Mouse (Mus musculus) inflammation-experienced regulatory T-cells, adult 6 months (primary cell): ENCODE measurements at regions not wholly inside any gene's neighbourhood (a gene's known extent, or its start where the extent isn't known, plus 50 kb on each side); places are given as distances from the start of the nearest gene placed in this dataset.

ENCODE experiments used
- ATAC-seq: one replicate; pipeline ENCODE4 v1.8.0; 2017

DNA sequence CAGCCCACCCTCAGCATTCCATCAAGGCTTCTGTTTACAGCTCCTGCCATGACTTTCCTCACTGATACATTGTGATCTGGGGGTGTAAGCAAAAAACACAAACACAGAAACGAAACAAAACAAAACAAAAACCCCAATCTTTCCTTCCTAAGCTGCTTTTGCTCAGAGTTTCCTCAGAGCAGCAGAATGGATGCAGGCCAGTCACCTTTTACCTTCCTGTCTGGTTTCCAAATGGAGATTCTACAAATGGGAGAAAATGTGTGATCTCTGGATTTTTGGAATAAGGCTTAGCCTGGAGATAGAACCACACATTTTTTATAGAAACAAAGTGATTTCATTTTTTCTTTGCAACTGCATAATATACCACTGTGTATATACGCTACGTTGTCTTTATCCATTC is 204.8 kb downstream of the Plk2 start:
- no peak for ATAC-seq

DNA sequence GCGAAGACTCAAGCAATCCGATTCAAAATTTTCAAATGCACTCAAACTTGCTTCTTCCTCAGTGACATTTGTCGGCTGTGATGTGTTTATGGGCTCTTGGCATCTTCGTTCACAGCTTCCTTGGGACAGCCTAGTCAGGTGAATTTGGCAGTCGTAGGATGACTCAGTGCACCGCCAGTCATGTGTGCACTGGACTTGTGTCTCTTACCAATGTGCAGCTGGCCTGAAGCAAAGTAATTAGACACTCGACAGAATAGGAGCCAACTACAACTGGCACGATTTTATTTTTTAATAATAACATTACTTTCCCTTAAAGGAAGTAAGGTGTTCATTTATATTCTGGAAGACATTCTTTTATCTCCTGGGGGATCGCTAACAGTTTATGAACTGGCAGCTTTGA is 205.5 kb downstream of the Plk2 start:
- no peak for ATAC-seq

DNA sequence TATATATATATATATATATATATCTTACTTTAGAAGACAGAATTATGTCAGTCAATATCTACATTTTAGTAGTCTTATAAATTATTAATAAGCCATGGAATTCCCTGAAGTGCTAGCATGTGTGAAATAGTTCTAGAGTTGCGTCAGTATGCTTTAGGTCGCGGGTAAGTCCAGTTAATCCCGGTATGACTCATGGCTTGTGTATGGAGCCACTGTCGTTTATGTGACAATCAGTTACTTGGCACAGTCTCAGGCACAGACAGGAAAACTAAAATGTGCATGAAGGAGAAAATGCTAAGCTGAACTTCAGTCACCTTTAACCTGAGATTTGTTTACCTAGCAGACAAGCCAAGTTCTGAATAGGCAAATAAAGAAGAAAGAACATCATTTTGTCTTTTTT is 206.5 kb downstream of the Plk2 start:
- no peak for ATAC-seq

DNA sequence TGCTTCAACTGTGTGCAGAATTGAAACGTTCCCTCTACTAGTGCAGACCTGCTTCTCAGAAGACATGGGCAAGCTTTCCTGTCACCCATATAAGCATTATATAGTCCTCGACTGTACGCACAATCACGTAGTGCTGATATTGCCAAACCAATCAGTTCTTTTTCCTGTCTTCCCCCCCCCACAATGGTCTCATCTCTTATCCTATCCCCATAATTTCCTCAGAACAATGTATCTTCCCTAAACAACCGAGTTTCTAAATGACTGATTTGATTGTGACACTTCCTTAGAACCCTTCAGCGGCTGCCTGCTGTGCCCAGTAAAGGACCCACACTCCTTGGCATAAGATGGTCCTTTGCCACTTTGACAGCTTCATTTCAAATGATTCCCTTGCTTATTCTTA is 207.0 kb downstream of the Plk2 start:
- no peak for ATAC-seq

DNA sequence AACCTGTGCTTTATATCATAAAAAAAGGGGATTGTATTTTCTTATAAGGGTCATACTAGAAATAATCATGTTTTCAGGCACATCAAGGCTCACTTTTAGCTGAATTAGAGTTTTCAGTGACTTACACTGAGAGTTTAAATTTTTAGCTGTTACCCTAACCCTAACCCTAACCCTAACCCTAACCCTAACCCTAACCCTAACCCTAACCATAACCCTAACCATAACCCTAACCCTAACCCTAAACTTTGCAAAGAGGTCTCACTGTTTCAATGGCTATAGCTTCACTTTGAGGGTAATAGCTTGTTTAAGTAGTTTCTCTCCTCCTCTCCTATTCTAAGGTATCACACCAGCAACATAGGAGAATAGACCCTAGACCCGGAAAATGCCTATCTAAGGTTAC is 208.0 kb downstream of the Plk2 start:
- no peak for ATAC-seq

DNA sequence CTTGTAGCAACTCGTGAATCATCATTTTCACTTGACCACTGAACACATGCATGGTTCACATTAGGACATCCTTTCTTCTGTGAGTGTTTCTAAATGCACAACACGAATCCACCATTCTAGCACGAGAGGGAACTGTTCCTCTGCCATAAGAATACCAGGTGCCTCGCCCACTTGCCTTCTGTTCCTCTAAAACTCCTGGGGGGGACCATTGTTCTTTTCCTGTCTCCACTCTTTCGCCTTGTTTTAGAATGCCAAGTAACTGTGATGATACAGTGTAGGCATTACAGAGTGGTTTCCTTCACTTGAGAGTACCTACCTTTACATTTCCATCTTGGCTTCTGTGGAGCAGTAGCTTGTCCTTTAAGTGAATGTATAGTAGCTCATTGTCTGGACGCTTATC is 224.2 kb downstream of the Plk2 start:
- no peak for ATAC-seq

DNA sequence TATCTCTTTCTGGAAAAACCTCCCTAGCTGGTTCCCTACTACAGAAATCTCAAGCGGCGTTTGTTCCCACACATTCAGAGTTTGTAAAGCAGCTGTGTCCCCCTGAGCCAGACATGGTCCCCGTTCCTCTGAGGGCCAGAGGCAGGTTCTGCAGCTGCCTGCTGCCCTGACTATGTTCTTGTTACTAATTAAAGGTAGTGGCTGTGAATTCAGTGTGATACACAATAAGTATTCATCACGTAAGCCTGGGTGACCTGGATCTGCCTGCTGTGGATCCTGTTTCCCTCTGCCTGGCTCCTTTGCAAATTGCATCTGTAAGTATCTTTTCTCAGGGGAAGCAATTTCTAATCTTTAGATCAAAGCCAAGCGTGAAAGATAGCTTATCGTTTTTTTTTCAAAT is 232.3 kb downstream of the Plk2 start:
- ATAC-seq, result no peak

DNA sequence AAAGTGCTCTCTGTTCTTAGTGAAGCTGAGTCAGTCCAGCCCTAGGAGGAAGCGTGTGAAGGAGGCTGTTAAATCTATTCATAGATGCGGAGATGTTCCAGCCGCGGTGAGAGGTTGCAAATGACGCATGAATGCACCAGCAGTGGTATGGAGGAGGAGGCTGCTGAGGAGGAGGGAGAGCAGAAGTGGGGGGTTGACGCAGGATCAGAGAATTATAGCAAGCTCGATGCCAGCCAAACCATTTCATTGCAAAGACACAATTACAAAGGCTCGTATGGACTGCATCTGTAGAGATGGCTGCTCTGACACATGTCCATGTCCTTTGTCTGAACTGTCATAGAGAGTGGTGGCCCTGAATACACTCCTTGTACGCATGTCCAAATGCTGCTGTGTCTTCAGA is 232.9 kb downstream of the Plk2 start:
- ATAC-seq, result no peak

DNA sequence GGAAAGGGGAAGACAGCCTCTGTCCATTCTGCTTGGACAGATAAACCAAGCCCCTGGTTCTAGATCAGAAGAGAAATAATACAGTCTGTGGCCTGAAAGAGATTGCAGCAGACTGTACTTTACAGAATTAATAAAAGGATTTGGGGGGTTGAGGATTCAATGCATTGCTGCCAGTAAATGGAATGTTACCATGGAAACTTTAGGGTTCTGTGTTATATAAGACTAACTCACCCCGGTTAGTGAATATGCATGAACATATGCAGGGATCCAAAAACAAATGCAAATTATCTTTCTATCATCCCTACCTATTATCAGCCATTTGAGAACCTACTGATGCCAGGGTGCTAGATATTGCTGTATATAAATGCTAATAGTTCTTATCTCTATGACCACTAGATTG is 233.4 kb downstream of the Plk2 start:
- ATAC-seq, result no peak

DNA sequence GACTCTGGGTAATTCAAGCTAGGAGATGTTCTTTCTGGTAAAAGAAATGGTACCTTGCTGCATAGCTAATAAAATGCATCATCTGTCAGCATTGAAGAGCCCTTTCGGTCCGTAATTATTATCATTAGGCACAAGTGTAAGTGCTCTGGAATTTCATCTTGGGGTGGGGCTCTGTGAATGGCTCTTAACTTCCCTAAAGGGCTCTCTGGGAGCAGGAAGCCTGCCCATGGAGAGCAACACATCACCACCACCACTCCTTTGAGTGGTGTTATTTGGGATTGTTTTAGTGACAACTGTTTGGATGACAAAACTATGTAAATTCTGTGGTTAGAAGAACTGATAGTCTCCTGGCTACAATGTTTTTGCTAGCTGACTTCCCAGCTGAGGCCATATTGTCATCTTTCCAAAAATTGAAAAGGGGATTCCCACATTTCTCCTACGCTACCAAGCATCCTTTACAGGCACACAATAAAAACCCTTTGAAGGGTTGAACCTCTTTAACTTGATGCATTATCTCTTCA is 238.5 kb downstream of the Plk2 start:
- ATAC-seq, result no peak

DNA sequence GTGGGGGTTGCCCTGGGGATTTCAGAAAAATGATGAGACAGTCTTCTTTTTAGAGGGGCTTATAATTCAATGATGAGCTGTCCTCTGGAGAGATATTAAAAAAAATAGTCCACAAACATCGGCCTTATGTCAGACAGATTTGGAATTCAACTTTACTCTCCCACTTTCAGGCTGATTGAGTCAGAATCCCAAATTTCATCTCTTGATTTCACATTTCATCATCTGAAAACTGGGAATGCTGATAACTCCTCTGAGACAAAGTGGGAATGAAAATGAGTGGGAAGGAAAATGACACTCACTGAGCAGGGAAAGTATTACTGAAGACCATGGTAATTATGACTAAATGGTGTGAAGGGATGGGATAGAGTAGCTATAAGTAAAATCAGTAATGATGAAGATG is 239.1 kb downstream of the Plk2 start:
- no peak for ATAC-seq

DNA sequence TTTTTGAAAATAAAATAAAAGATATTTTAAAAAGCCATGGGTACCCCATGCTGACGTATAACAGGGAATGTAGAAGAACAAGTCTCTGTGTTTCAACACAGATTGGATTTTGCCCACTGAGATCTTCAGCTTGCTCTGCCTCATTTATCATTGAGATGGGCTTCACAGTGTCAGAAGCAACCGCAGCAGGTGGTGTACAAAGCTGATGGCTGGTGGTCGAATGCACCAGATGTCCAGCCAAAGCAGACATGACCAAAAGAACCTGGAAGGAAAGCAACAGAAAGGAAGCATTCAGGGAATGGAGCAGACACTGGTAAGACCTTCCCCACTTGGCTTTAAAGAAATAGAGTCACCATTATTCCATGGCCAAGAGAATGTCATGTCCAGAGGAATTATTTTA is 247.9 kb downstream of the Plk2 start:
- no peak for ATAC-seq

DNA sequence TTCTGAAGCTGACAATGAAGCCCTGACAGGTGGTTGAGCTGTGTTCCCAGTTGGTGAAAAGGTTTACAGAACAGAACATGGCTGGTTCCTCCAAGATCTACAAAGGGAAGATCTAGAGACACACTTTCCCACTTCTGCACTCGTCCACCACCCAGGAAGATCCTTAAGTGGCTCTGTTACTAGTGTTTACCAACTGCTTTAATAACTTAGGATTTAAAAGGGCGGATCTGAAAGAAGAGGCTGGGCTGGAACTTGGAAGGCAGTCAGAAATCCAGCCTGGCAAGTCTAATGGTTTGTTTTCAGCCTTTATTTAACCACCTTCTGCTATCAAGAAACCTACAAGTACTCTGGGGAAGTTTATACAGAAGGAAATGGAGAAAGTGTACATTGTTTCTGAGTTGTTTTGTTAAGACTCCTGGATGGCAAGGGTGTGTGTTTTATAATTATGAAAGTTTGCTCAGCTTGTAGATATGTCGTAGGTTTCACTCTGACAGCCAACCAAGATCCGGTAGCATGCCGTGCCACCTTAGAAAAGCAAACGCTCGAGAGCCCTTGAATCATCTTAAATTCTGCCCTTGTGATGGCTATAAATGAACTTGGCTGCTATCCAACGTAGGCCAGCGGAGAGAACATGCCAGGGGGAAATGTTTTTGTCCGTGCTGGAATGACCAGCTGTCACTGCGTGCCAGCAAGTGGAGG is 248.5 kb downstream of the Plk2 start:
- no peak for ATAC-seq

DNA sequence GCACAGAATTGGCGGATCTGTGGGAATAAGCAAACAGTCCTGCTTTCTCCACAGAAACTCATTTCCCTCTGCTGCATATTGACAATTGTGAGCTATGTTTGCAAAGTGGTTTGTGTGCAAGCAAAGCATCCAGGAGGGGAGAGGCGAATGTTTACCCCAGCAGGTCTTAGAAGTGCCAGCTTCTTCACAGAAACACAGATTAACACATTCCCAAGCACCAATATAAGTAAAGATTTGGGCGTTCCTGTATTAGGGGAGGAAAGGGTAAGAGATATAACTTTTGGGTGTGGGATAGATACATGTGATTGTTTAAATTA is 249.0 kb downstream of the Plk2 start:
- no peak for ATAC-seq

DNA sequence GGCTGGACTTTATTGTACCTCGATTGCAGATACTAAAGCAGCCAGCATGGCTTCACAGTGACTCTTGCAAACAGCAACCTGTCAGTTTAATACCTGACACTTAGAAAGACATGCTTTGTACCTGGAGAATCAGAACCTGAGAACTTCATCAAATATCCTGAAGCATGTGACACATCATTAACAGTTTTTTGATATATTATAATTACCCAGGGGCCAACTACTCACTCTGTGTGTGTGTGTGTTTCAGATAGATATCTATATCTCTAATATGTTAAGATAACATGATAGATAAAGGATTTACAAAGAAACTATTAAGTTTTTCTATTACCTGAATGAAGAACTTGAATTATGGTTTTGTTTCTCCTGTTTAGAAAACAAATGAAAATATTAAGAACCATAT is 254.5 kb downstream of the Plk2 start:
- no peak for ATAC-seq

DNA sequence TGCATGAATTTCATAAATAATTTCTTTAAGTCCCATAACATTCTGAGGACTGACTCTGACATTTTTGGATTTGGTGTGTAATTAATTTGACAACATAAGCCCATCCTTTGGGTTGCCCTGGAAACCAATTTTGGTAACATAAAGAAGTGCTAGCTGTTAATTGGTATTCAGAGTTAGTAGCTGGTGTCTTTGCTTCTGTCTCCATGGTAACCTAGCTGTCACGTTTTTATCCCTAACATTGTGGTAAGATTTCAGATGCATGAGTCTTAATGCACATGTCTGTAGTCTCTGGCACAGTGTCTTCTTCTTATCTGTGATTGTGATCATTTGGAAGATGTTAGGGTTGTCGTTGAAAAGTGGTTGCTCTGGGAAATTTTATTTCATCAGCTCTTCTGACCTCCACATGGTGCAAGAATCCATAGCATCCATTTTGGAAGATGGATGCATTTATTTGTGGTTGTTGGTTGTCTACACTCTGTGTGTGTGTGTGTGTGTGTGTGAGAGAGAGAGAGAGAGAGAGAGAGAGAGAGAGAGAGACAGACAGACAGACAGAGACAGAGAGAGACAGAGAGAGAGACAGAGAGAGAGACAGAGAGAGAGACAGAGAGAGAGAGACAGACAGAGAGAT is 255.1 kb downstream of the Plk2 start:
- no peak for ATAC-seq

DNA sequence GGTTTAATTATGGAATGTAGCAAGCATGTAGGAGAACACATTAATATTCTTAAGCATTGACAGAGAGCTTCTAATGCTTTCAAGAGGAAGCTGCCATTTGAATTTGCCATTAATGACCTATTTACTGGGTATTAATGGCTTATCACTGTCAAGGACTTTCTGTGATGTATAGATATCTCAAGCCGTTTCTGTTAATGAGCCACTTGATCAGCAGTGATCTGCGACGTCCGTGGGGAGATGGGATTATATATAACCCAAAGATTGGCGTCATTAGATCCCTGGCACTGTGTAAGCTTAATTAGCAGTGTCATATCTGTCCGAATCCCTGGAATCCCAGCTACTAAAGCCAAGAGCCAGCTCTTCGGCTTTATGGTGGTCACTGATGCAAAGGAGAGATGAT is 257.4 kb downstream of the Plk2 start:
- no peak for ATAC-seq

DNA sequence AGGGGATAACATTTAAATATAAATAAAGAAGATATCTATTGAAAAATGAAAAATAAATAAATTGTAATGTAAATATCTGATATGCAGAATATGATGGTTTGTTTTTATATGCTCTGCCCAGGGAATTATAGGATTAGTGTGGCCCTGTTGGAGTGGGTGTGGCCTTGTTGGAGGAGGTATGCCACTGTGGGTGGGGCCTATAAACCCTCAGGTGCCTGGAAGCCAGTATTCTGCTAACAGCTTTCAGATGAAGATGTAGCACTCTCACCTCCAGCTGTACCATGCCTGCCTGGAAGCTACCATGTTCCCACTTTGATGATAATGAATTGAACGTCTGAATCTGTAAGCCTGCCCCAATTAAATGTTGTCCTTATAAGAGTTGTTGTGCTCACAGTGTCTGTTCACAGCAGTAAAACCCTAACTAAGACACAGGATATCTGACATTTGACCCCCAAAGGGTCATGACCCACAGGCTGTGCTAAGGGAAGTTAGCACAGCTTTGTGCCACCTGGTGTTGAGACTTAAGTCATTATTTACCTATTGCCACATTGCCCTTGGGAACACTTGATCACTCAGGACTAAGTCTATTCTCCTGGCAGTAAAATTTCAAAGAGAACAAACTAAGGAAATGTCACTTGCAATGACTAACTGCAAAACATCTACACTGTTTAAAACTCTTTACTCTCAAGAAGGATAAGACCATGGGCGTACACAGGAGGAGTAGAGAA is 270.4 kb downstream of the Plk2 start:
- ATAC-seq, result no peak

DNA sequence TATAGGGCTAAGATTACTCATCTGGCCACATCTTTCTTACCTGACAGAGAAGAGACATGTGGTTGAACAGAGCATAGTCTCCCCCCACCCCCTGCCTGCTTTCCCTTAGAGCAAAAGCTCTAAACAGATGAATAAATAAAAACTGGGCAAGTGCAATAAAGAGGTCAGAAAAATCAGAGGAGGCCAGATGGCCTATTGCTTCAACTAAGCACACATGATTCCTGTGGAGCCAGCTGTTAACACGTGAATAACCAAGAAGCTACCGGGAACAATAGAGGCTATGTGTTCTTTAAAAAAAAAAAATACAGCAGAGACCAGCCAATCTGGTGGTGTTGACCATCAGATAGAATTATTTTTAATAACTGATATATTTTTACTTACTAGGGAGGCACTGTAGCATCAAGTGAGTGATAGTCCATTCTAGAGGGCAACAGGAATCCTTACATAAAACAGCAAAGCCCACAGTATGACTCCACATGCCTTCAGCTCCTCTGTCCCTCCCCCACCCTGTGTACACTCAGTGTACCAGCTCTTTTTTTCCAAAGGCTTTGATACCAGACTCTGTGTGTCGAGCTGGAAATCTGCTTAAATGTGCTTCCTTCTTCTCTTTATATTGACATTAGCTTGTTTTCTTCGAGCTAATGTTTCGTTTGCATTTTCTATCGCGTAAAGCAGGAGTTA is 272.6 kb downstream of the Plk2 start:
- ATAC-seq, result no peak

DNA sequence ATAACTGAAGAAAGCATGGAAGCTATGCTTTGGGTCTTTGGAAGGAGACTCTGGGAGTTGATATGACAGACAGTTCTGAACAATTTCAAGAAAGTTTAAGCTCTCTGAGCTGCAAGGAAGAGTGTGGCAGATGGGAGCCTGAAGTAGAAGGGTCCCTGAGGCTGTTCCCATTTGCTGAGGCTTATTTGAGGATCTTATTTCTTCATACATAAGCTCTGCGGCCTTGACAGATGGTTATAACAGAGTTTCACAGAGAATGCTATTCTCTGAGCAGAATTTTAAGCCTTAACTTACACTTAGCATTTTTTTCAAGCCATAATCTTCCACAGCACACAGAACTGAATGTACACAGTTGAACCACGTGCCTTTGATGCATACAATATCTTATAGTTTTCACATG is 278.7 kb downstream of the Plk2 start:
- ATAC-seq, result no peak

DNA sequence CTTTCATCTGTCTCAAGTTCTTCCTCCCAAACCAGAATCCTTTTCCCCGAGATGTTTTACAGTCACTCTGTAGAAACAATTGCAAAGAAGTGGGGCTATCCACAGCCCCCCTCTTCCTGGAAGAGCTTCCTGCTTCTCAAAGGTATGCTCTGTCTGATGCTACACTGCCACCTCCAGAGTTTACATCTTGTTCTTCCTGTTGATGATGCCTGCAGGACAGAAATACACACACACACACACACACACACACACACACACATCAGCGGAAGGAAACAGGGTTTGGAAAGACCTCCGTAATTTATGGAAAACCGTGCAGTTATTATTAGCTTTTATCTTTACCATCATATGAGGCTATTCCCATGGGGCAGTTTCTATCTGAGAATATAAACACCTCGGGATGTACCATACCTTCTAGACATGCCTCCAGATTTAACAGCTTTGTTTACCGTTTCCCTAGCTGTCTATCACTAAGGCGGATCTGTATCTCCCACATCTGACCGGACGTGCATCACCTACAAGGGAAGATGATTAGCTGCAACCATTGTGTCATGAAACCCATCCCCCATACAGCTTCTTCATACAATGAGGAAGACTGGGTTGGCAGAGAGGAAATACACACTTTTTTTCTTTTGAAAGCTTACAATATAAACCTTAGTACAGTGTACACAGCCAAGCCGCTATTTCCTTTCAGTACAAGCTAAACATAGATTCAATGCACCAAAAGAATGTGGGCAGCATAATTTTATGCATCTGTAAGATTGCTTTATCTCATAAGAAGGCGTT is 288.6 kb downstream of the Plk2 start:
- ATAC-seq, result no peak

DNA sequence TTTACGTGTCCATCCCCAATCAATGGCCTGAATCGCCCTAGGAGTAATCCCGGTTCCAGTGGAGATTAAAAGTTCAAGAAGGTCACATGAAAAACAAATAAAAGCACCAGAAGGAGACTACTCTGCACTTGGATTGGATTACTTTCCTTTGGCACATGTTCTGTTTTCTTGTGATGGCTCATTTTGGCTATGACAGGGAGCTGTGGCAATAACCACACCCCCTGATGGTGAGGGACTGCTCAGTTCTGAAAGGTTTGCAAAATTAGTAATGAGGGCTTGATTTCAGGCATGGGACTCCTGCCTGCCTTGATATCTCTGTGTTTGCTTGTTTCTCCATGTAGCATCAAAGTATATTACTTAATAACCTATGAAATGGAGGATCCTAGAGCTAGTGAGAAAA is 293.9 kb downstream of the Plk2 start:
- no peak for ATAC-seq
